Mouse (Mus musculus): ENCODE measurements around the gene Kbtbd13.

GRCm38 (mm10) chr9:65411326-65411725, 19.9 kb upstream of the Kbtbd13 start:
- TF ChIP-seq CTCF (IDR thresholded peaks at IDR 0.05; ENCODE audit: extremely low read depth, insufficient read length, insufficient replicate concordance, low read depth, low read length) (no peak), POLR2A (IDR thresholded peaks at IDR 0.05; ENCODE audit: low read depth, low read length) (no peak)

All from small intestine, adult 2 months (tissue).